Mouse (Mus musculus): ENCODE data around the gene Palld. TPM values are rescaled to one million over a fixed set of nuclear protein-coding genes. Genes with fewer than 3 reads are reported as not detected.

The Palld gene
- total RNA-seq, 2 experiments from 2014 or later = 228 to 233 TPM

- intact Hi-C loops (cut with DNase I) = loop anchor here (2.0 kb wide), 1 partner anchor 173 kb away; no protein-coding TSS in a partner anchor
These were observed 28.5 kb downstream of the Palld start for GRCm38 (mm10) chr8:61873994-61874393.

GRCm38 (mm10) chr8:61868481-61868880 lies 34.0 kb downstream of the Palld start:
- DNase-seq (ENCODE audit: low spot score) = no peak
- intact Hi-C loops (cut with DNase I) = no loop called here

More at GRCm38 (mm10) chr8:61873994-61874393, 28.5 kb downstream of the Palld start:
- no peak for DNase-seq (ENCODE audit: low spot score)

GRCm38 (mm10) chr8:61866920-61867319 lies 35.6 kb downstream of the Palld start:
- DNase-seq (ENCODE audit: low spot score) = no peak
- intact Hi-C loops (cut with DNase I) = no loop called here

GRCm38 (mm10) chr8:61865365-61865764 lies 37.1 kb downstream of the Palld start:
- intact Hi-C loops (cut with DNase I) = no loop called here
- DNase-seq (ENCODE audit: low spot score) = no peak

GRCm38 (mm10) chr8:61851270-61851669 lies 51.2 kb downstream of the Palld start:
- no peak for DNase-seq (ENCODE audit: low spot score)
- intact Hi-C loops (cut with DNase I) = no loop called here

- DNase-seq (ENCODE audit: low spot score) = no peak
- intact Hi-C loops (cut with DNase I) = no loop called here
These were observed 53.8 kb downstream of the Palld start for GRCm38 (mm10) chr8:61848581-61849162.

- DNase-seq (ENCODE audit: low spot score) = no peak
- intact Hi-C loops (cut with DNase I) = no loop called here
These were observed 55.0 kb downstream of the Palld start for GRCm38 (mm10) chr8:61847494-61847893.

- intact Hi-C loops (cut with DNase I) = no loop called here
- no peak for DNase-seq (ENCODE audit: low spot score)
These were observed 57.5 kb downstream of the Palld start for GRCm38 (mm10) chr8:61844992-61845391.

GRCm38 (mm10) chr8:61844575-61844974 lies 57.9 kb downstream of the Palld start:
- intact Hi-C loops (cut with DNase I) = no loop called here
- no peak for DNase-seq (ENCODE audit: low spot score)

- intact Hi-C loops (cut with DNase I) = no loop called here
- DNase-seq (ENCODE audit: low spot score) = no peak
These were observed 58.7 kb downstream of the Palld start for GRCm38 (mm10) chr8:61843776-61844175.

- DNase-seq (ENCODE audit: low spot score) = no peak
- intact Hi-C loops (cut with DNase I) = loop anchor here (5.0 kb wide), 2 partner anchors 56 to 131 kb away; no protein-coding TSS in a partner anchor
These were observed 69.3 kb downstream of the Palld start for GRCm38 (mm10) chr8:61833211-61833610.

- no peak for DNase-seq (ENCODE audit: low spot score)
These were observed 70.5 kb downstream of the Palld start for GRCm38 (mm10) chr8:61831944-61832343.

GRCm38 (mm10) chr8:61830821-61831220 lies 71.7 kb downstream of the Palld start:
- intact Hi-C loops (cut with DNase I) = loop anchor here (5.0 kb wide), 2 partner anchors 54 to 129 kb away; no protein-coding TSS in a partner anchor
- no peak for DNase-seq (ENCODE audit: low spot score)

More at GRCm38 (mm10) chr8:61831944-61832343, 70.5 kb downstream of the Palld start:
- intact Hi-C loops (cut with DNase I) = loop anchor here (5.0 kb wide), 2 partner anchors 55 to 130 kb away; no protein-coding TSS in a partner anchor

GRCm38 (mm10) chr8:61824563-61824962 lies 77.9 kb downstream of the Palld start:
- intact Hi-C loops (cut with DNase I) = no loop called here
- DNase-seq (ENCODE audit: low spot score) = no peak

- intact Hi-C loops (cut with DNase I) = no loop called here
These were observed 79.3 kb downstream of the Palld start for GRCm38 (mm10) chr8:61823157-61823556.

GRCm38 (mm10) chr8:61803764-61804163 lies 98.7 kb downstream of the Palld start:
- intact Hi-C loops (cut with DNase I) = no loop called here
- DNase-seq (ENCODE audit: low spot score) = no peak

More at GRCm38 (mm10) chr8:61823157-61823556, 79.3 kb downstream of the Palld start:
- no peak for DNase-seq (ENCODE audit: low spot score)

GRCm38 (mm10) chr8:61802840-61803239 lies 99.7 kb downstream of the Palld start:
- intact Hi-C loops (cut with DNase I) = no loop called here
- DNase-seq (ENCODE audit: low spot score) = no peak

GRCm38 (mm10) chr8:61797391-61797947 lies 105.0 kb downstream of the Palld start:
- DNase-seq (ENCODE audit: low spot score) = no peak
- intact Hi-C loops (cut with DNase I) = no loop called here

- intact Hi-C loops (cut with DNase I) = no loop called here
- DNase-seq (ENCODE audit: low spot score) = no peak
These were observed 105.9 kb downstream of the Palld start for GRCm38 (mm10) chr8:61796537-61797050.

- intact Hi-C loops (cut with DNase I) = loop anchor here (5.0 kb wide), 1 partner anchor 37 kb away; no protein-coding TSS in a partner anchor
- DNase-seq (ENCODE audit: low spot score) = no peak
These were observed 112.5 kb downstream of the Palld start for GRCm38 (mm10) chr8:61789946-61790345.

- intact Hi-C loops (cut with DNase I) = loop anchor here (5.0 kb wide), 1 partner anchor 38 kb away; no protein-coding TSS in a partner anchor
- DNase-seq (ENCODE audit: low spot score) = no peak
These were observed 113.2 kb downstream of the Palld start for GRCm38 (mm10) chr8:61789289-61789688.

All from heart, postnatal 25 days (tissue).